ENCODE assay signal across 8 mouse cellular contexts in the genomic region with DNA sequence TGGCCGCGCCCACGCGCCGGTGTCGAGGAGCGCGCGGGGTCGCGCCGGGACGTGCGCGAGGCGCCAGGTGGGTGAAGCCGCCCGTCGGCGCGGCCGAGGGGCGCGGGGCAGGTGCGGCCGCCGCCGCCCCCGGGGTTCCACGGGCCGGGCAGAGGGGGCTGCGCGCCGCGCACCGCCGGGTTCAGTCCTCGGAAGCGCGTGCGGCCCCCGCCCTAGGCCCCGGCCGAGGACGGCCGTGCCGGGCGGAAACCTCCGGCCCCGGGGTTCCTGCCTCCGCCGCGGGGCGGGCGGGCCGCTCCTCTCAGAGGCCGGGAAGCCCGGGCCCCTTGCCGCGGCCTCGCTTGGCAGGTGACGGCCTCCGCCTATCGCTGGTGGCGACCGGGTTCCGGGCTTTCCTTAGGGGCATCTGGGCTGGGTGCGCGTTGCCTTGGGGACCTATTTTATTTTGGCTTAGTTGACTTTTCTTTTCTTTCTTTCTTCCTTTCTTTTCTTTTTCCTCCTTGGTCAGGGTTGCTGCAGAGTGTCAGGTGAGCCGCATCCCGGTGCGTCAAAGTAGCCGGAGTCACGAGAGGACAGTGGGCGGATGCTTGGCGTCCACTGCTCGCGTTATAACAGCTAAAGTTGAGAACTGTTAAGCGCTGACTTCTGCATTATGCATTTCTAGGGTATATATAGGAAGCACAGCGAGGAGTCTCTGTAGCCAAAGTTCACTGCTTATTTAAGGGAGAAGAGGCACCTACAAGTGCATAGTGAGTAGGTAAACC. TPM values are rescaled to one million over a fixed set of nuclear protein-coding genes. Genes with fewer than 3 reads are reported as not detected.
A peak's percentile ranks its signal among the peaks of the same experiment; 100 is the strongest.
DNase-seq lines count a peak whose midpoint lies in the region; ATAC-seq and TF ChIP-seq lines count a peak whose summit lies in the region.
"Had no signal": no experiment of that assay in that cellular context is flagged by ENCODE, and none has a peak within 500 bp of the region (broad histone marks: within the 10 kb centered on the region; RNA-seq: fewer than 3 reads in every experiment).

No protein-coding gene starts in this region.

- H3K4me3 ChIP-seq in hindbrain, postnatal 0 days (ENCODE audit: low read length), result peak overlapping the region; percentile 74
- H3K4me3 ChIP-seq in limb, embryonic 14.5 days (replicated peaks; ENCODE audit: low read length), result peak overlapping the region; percentile 66
- peak overlapping the region; percentile 79 for H3K4me3 ChIP-seq in midbrain, embryonic 14.5 days (replicated peaks; ENCODE audit: low read depth, low read length)

- H3K27me3 ChIP-seq in hindbrain, postnatal 0 days (ENCODE audit: insufficient read depth, low read length), result no peaks in the 10 kb centered on the region
- no peaks in the 10 kb centered on the region for H3K27me3 ChIP-seq in limb, embryonic 14.5 days (ENCODE audit: control insufficient read depth, insufficient read depth, low read length)
- H3K27me3 ChIP-seq in midbrain, embryonic 14.5 days (ENCODE audit: control insufficient read depth, insufficient read depth, low read length), result no peaks in the 10 kb centered on the region

- 0 out of 2 replicates have a peak, but pooled peaks have one; percentile 7 for TF ChIP-seq POLR2A in limb, embryonic 14.5 days (IDR thresholded peaks at IDR 0.05; ENCODE audit: borderline replicate concordance, extremely low read depth, insufficient read depth, insufficient read length)

- no peak for TF ChIP-seq CTCF in hindbrain, postnatal 0 days (IDR thresholded peaks at IDR 0.05; ENCODE audit: low read depth)

- under 1% methylated on average over 60 of the region's 80 CpGs for WGBS in hindbrain, postnatal 0 days
- WGBS in limb, embryonic 14.5 days, result under 1% methylated on average over 41 of the region's 80 CpGs
- WGBS in midbrain, embryonic 14.5 days, result under 1% methylated on average over 78 of the region's 80 CpGs

- peak overlapping the region; percentile 94 for H3K9ac ChIP-seq in hindbrain, postnatal 0 days (replicated peaks; ENCODE audit: low read length)
- H3K9ac ChIP-seq in limb, embryonic 14.5 days (ENCODE audit: low read depth, low read length, severe bottlenecking), result peak overlapping the region; percentile 94
- peak overlapping the region; percentile 77 for H3K9ac ChIP-seq in midbrain, embryonic 14.5 days (replicated peaks; ENCODE audit: low read length)

- H3K9me3 ChIP-seq in hindbrain, postnatal 0 days (ENCODE audit: low read length), result no peaks in the 10 kb centered on the region
- H3K9me3 ChIP-seq in limb, embryonic 14.5 days (ENCODE audit: control insufficient read depth, low read length), result no peaks in the 10 kb centered on the region
- no peaks in the 10 kb centered on the region for H3K9me3 ChIP-seq in midbrain, embryonic 14.5 days (ENCODE audit: control insufficient read depth, low read length)

- no peaks in the 10 kb centered on the region for H3K4me1 ChIP-seq in hindbrain, postnatal 0 days (ENCODE audit: insufficient read depth, low read length)
- peaks cover 8% of the 10 kb centered on the region for H3K4me1 ChIP-seq in limb, embryonic 14.5 days (ENCODE audit: control insufficient read depth, insufficient read depth, low read length)
- peaks cover 7% of the 10 kb centered on the region; the same call in 1 of the 2 replicates for H3K4me1 ChIP-seq in midbrain, embryonic 14.5 days (ENCODE audit: control insufficient read depth, insufficient read depth, low read length)

- peak; percentile 65 for DNase-seq in ZHBTc4 (ENCODE audit: low read depth, low spot score)
- peak; percentile 47 for DNase-seq in cerebellum, adult 9-11 months
- peak; percentile 18 for DNase-seq in frontal cortex, postnatal 14 days (ENCODE audit: low spot score in 2 of 2)
- peak; percentile 40 for DNase-seq in hindbrain, postnatal 0 days (ENCODE audit: low spot score)
- DNase-seq in limb, embryonic 14.5 days (ENCODE audit: low spot score), result peak; percentile 19
- DNase-seq in midbrain, embryonic 14.5 days, result peak; percentile 68
- peak; percentile 60 to 69 for DNase-seq in spleen, adult 18-20 months

- H3K4me2 ChIP-seq in hindbrain, postnatal 0 days (ENCODE audit: low read depth, low read length), result peak overlapping the region; percentile 86
- H3K4me2 ChIP-seq in limb, embryonic 14.5 days (replicated peaks; ENCODE audit: low read depth, low read length, severe bottlenecking), result peak overlapping the region; percentile 77
- peak overlapping the region; percentile 76 for H3K4me2 ChIP-seq in midbrain, embryonic 14.5 days (ENCODE audit: low read length)

- peak; percentile 78 for ATAC-seq in hindbrain, postnatal 0 days
- ATAC-seq in limb, embryonic 14.5 days (ENCODE audit: low FRiP score, low read depth), result peak; percentile 75
- ATAC-seq in midbrain, embryonic 14.5 days (ENCODE audit: low FRiP score, low TSS enrichment), result peak; percentile 77

- H3K27ac ChIP-seq in hindbrain, postnatal 0 days, result peak overlapping the region; percentile 85
- peak overlapping the region; percentile 81 for H3K27ac ChIP-seq in limb, embryonic 14.5 days (replicated peaks; ENCODE audit: low read depth, low read length)
- H3K27ac ChIP-seq in midbrain, embryonic 14.5 days (replicated peaks; ENCODE audit: low read depth, low read length), result peak overlapping the region; percentile 57

- no peaks in the 10 kb centered on the region for H3K36me3 ChIP-seq in hindbrain, postnatal 0 days (ENCODE audit: insufficient read depth, low read length)
- H3K36me3 ChIP-seq in limb, embryonic 14.5 days (ENCODE audit: control insufficient read depth, insufficient read depth, low read length), result no peaks in the 10 kb centered on the region
- no peaks in the 10 kb centered on the region for H3K36me3 ChIP-seq in midbrain, embryonic 14.5 days (ENCODE audit: control insufficient read depth, insufficient read depth, low read length)

RNA-seq across cellular contexts. Expression of a gene that starts 0.6 kb away (rescaled TPM):
- not detected in 2 replicates for total RNA-seq in hindbrain, postnatal 0 days (2014; rRNA removed)
- not detected in 2 replicates for polyA plus RNA-seq in hindbrain, postnatal 0 days (2015; fragmentation: Nextera tagmentation; extraction: Ambion mirVana)
- not detected in 2 replicates for polyA plus RNA-seq in limb, embryonic 14.5 days (2012; rRNA removed)
- polyA plus RNA-seq in limb, embryonic 14.5 days (2014; fragmentation: Nextera tagmentation; extraction: Ambion mirVana), result not detected in 2 replicates
- polyA plus RNA-seq in midbrain, embryonic 14.5 days (2014; fragmentation: Nextera tagmentation; extraction: Ambion mirVana), result not detected in 2 replicates
- total RNA-seq: left cerebral cortex, postnatal 10 days had no signal

RNA-seq across cellular contexts. Expression of a gene that starts 0.9 kb away (rescaled TPM):
- 14.3 and 27.7 TPM in 2 replicates for total RNA-seq in hindbrain, postnatal 0 days (2014; rRNA removed)
- polyA plus RNA-seq in hindbrain, postnatal 0 days (2015; fragmentation: Nextera tagmentation; extraction: Ambion mirVana), result 18.8 and 19.9 TPM in 2 replicates
- polyA plus RNA-seq in limb, embryonic 14.5 days (2012; rRNA removed), result 31.1 and 33.2 TPM in 2 replicates
- 42.6 and 49.3 TPM in 2 replicates for polyA plus RNA-seq in limb, embryonic 14.5 days (2014; fragmentation: Nextera tagmentation; extraction: Ambion mirVana)
- 19.9 and 21.2 TPM in 2 replicates for polyA plus RNA-seq in midbrain, embryonic 14.5 days (2014; fragmentation: Nextera tagmentation; extraction: Ambion mirVana)

Comparison
In these comparisons a context has a peak if more than half of its experiments do, and no peak if none do; other contexts are left out.
1. Peak in every context shown above with its lines: DNase-seq, ATAC-seq, H3K4me3 ChIP-seq and H3K27ac ChIP-seq.
2. DNase-seq: peak in every context shown above with its lines; median percentile 68 in midbrain, embryonic 14.5 days; 65 in ZHBTc4; 64 in spleen, adult 18-20 months; 47 in cerebellum, adult 9-11 months; 40 in hindbrain, postnatal 0 days; 19 in limb, embryonic 14.5 days; 18 in frontal cortex, postnatal 14 days.